Mouse (Mus musculus) R1 (cell line): Measurements from ENCODE around the gene Necab3.

Source experiments
- DNase-seq: peaks from one replicate; pipeline ENCODE4 v3.0.0-alpha.2; 2018; ENCODE audit warnings: low read depth, low spot score

The Necab3 gene

DNA sequence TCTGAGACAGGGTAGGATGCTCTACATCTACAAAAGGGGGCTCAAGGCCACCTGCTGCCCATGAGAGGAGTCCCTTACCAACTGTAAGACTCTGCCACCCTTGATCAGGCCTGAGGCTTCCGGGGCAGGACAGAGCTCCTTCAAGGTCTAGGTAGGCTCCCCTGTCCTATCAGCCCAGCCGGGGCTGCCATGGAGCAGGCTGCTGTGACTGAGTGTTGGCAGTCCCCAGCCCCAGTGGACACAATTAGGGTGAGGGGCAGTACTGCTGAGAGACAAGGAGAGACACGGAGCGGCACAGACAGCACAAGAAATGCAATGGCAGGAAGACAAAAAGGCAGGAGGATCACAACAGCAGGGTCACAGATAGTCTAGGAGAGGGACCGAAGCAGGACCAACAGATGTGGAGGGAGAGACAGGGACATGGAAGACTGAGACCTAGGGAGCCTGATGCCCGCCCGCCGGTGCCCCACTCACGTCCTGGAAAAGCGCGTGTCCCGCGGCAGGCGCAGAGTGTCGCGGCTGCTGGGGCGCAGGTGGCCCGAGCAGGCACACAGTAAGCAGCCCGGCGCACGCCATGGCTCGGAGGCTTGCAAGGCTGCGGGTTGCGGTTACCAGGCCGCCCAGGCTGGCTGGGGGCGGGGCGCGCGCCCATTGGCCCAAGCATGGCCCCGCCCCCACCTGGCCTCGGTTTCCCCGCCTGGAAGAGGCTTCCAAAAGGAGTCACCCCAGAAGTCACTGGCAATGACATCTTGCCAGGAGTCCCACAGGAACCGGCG is at the start of gene Necab3:
Gene Necab3 (minus strand): TSS at position 627 of the 776 bp plus-strand sequence.
- DNase-seq: peak; percentile 82

DNA sequence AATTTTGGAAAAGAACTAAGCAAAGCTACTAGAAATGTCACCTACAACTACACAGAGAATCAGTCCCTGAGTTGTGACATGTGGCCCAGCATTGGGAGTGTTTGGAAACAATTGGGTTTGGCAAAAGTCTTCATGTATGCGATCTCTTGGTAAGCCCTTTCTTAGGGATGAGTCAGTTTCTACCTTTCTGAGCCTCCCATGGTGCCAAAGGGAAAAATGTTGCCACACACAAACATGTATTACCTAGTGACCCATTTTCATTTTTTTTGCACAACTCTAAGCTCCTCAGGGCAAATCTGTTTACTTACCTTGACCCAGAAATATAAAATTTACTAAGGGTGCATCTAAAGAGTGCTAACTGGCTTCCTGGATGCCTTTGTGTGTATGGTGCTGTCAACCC is 48.3 kb upstream of the Necab3 start:
- no peak for DNase-seq

DNA sequence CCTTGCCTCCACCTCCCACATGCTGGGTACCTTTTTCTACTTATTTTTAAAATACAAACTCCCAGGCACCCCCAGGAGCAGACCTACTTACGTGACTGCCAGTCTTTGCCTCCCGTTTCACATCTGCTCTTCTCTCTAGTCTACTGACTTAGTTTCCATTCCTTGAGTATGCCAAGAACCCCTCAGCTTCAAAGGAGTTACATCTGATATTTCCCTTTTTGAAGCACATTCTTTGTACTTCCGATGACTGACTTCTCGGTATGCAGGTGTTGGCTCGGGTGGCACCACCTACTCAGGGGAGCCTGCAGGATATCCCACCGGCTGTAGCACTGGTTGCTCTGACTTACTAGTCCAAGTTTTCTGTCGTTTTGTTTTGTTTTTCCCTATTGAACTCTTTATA is 45.5 kb upstream of the Necab3 start:
- no peak for DNase-seq

DNA sequence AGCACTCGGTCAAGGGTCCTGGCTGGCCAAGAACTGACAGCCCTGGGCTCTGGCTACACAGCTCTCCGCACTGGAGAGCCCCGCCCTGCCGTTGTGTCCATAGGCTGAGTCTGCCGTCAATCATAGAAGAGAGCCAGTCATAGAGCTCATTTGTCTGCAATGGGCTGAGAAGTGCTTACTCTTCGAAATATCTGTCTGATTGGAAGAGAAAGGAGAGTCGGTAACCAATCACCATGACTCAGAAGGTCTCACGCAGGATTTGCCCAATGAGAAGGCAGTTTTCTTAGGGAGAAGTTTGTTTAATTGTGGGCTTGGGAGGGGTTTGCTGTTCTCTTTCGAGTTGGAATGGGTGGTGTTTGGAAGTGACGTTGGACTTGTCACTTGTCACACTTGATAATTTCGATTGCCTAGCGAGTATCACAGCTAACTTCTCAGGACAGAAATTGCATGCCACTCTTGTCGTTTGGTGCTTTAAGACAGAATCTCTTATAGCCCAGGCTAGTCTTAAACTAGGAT is 45.0 kb upstream of the Necab3 start, which contains the start of gene Pxmp4:
Gene Pxmp4 (minus strand): TSS at position 71 of the 516 bp plus-strand sequence.
- peak; percentile 100 for DNase-seq

DNA sequence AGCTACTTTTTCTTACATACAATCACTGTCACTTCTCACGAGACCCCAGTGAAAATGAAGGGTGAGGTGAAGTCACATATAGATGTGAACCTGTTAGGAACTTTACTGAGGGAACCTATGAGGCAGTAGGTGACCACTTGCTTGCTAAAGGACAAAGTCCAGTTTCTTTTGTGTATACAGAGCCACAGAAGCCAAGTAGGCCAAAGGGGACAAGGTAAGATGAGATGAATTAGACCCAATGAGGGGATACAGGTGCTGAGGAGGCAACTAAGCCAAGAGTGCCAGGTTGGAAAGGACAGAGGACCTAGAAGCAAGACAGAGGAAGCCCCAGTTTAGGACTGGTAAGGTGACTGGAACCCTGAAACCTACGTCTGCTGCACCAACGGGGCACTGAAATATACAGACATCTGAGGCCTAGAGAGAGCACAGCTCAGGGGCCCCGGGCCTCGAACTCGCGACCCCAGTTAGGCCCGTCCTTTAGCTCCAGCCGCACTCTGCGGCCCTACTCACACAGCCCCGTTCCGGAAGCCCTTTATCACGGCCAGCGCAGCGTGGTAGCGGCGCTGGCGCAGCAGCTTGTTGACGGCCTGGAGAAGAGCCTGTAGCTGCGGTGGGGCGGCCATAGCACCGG is 44.4 kb upstream of the Necab3 start:
- DNase-seq: no peak

DNA sequence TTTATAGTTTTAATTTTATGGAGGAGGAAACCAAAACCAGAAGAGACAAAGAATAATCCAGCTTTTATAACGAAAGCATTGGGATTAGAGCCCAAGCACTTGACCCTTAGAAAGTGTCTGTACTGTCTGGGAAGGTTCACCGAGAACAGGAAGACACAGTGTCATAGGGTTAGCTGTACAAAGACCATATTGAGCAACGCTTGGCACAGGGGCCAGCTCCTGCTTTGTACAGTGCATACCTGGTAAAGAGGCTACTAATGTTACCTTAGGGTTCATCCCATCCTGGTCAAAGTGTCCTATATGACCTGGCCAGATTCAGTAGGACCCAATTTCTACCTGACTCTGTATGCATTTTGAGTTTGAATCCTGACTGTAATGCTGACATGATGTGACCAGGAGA is 42.6 kb upstream of the Necab3 start:
- DNase-seq: no peak

DNA sequence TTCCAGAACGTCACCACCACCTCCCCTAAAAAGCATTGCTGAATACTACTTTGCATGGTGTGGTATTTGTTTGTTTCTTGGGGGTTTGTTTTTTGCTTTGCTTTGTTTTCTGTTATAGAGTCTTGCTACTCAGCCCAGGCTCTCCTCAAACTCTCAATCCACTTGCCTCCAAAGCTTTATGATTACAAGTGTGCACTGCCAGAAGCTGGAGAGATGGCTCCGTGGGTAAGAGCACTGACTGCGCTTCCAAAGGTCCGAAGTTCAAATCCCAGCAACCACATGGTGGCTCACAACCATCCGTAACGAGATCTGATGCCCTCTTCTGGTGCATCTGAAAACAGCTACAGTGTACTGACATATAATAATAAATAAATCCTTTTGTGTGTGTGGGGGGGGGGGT is 41.9 kb upstream of the Necab3 start:
- DNase-seq: no peak

DNA sequence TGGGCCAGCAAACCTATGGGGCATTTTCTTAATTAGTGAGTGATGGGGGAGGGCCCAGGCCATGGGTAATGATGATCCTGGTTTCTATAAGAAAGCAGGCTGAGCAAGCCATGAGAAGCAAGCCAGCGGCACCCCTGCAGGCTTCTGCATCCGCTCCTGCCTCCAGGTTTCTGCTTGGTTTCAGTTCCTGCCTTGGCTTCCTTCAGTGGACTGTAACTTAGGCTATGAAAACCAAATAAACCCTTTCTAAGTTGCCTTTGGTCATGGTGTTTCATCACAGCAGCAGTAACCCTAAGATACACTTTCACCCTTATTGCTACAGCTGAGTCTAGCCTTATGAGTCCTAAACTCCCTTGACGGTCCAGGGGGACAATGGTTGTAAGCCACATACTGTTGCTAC is 38.7 kb upstream of the Necab3 start:
- DNase-seq: no peak

DNA sequence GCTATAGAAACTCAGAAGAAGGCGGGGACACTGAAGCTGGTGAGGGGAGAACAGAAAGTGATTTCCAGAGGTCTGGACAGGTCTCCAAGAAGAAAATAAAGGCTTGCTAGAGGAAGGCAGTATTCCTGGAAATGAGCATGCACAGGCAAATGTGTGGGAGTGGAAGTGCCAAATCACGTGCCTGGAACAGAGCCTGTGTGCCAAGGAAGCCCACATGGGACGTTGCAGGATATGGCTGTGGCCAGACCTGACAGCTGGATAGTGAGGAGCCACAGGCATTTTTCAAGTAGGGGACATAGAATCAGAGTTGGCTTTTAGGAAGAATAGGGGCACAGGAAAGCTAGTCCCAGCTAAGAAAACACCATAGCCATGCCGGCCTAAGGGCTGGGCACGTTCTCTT is 37.1 kb upstream of the Necab3 start:
- DNase-seq: no peak

DNA sequence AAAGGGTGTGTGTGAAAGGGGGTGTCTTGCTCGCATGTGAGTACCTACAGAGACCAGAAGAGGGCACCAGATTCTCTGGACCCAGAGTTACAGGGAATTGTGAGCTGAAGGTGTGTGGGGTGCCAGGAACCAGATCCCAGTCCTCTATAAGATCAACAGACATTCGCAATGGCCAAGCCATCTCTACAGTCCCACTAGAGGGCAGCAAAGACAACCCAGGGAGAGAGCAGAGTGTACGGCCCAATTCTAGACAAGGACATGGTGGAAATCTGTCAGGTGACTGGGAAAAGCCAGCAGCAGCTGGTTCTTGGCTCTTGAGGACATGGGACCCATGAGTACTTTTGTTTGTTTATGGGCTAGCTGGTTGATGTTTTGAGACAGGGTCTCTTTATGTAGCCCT is 34.3 kb upstream of the Necab3 start:
- peak; percentile 97 for DNase-seq

DNA sequence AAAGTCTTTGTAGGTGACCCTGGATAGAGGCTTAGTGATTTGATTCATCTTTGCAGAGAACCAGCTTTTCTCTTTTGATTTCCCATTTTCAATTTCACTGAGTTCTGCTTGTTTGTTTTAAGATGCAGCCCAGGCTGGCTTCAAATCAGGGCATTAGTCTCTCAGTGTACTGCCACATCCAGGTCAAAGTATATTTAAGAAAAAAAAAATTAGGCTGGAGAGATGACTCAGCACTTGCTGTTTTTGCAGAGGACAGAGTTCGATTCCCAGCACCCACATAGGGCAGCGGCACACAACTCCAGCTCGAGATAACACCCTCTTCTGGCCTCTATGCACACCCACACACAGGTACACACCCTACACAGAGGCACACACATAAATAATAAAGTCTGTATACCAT is 32.5 kb upstream of the Necab3 start:
- DNase-seq: no peak

DNA sequence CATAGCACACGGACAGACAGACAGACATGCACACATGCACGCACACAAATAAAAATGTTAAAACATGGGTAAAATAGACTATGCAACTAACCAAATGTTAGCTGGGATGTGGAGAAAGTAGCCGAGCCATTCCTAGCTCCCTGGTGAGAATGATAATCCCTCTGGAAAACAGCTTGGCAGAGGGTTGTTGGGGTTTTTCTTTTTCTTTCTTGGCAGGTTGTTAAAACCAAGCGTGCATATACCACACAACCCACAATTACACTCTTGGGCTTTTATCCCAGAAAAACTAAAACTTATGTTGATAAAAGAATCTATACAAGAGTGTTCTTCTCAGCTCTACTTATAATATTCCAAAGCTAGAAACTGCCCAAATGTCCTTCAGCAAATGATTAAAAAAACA is 30.4 kb upstream of the Necab3 start:
- DNase-seq: no peak

DNA sequence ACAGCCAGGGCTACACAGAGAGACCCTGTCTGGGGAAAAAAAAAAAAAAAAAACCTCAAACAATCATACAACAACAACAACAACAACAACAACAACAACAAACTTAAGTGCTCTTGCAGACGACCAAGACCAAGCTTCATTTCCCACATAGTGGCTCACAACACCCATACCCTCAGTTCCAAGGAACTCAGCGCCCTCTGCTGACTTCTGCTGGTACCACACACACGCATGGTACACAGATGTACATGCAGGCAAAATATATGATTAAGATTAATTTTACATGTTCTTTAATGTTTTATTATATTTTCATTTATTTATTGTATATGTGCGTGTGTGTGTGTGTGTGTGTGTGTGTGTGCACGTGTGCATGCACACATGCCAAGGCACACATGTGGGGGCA is 27.7 kb upstream of the Necab3 start:
- DNase-seq: peak; percentile 83

DNA sequence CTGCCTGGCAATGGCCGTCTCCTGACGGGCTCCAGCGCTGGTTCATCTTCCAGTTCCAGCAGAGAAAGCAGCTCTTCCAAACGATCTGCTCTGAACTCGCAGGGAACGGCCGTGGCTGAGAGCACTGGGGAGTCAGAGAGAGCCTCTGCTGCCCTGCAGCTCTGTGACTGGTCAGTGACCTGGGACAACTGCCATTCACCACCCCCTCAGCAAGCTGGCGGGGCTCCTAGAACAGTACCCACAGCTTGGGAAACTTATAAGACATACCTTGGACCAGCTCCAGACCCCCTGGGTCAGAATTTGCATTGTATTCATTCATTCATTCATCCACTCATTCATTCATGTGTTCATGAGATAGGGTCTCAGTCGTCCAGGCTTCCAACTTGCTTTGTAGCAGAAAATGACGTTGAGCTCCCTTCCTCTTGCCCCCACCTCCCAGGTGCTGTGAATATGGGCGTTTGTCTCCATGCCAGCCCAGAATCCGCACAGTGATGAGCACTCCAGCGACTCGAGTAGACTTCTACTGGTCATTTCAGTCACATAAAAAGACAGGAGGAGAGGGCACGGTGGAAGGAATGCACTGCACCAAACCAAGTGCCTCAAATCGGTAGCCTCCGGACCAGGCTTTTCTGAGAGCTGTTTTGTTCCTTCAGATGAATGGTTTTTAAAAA is 26.4 kb upstream of the Necab3 start:
- no peak for DNase-seq

DNA sequence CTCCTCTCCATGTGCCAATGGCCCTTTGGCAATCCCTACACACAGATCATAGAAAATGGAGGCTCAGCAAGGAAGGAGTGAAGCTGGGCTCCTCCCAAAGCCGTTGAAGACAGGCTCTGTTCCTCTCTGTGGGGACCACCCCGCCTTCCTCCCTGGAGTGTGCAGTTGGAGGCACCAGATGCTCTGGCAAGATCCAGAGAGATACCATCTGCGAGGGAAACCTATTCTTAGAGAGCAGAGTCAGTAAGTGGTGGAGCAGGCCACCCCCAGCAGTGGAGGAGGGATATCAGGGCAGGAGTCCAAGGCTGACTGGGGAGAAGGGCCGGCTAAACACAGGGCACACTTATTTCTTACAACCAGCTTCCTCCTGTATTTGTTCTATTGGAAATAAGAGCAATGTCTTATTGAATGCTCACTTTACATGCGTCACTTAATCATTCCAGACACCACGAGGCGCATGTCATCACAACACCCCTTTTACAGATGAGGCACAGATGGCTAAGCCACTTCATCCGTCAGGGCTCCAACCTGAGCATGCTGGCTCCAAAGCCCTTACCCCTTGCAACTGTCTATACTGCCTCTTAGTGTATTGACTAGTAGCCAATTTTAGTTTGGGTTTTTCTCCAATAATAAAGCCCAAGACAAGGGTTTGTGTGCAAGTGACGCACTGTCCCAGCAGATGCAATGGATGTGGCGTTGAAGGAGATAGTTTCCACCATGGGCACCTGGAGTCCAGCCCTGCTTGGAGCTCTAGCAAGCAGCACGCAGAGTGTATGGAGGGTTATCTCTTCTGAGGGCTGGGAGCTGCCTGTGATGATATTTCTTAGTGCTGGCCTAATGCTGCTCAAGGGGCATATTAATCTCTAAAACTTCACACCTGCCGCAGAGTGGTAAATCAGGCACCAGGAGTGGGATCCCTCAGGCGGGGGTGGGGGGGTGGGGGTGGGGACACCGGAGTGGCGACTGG is 25.5 kb upstream of the Necab3 start:
- DNase-seq: no peak

DNA sequence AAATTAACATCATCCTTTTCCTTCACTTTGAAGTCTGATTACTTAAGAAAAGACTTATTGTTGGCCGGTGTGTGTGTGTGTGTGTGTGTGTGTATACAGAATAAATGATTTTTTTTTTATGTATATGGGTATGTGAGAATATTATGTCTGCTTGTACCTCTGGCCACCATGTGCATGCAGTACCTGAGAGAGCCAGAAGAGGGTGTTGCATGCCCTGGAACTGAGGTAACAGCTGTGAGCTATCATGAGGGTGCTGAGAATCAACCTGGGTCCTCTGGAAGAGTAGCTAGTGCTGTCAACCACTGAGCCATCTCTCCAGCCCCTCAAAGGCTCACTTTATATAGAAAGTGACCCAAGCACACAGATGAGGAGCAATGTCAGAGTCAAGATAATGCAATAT is 22.7 kb upstream of the Necab3 start:
- DNase-seq: peak; percentile 72

DNA sequence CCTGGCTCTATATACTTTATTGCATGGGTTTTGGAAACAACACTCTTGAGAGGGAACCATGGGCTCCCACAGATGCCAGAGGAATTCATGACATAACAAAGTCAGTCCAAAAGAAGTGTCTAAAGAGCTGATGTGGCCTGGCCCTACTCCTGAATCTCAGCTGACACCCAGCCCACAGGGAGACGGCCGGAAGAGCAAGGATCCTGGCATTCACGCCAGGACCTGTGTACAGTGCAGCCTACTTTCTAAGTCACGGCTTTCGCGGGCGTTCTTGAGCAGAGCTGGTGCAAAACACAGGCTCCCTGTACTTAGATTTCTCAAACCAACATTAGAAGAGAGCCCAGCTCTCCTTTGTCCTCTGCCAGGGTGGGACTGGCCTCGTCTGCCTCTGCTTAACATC is 21.9 kb upstream of the Necab3 start:
- DNase-seq: no peak

DNA sequence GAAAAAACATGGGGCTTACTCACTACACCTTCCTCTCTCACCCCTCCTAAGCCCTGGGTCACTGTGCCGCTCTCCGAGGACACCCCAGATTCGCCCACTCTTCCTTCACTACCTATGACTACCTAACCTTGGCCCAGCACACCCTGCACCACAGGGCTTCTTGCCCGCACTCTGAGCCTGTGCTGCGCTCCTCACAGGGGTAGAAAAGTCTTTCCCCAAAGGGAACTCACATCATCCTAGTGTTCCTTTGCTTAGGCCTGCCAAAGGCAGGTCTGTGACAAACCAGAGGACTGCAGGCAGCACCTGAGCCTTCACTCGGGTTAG is 19.0 kb upstream of the Necab3 start:
- no peak for DNase-seq

DNA sequence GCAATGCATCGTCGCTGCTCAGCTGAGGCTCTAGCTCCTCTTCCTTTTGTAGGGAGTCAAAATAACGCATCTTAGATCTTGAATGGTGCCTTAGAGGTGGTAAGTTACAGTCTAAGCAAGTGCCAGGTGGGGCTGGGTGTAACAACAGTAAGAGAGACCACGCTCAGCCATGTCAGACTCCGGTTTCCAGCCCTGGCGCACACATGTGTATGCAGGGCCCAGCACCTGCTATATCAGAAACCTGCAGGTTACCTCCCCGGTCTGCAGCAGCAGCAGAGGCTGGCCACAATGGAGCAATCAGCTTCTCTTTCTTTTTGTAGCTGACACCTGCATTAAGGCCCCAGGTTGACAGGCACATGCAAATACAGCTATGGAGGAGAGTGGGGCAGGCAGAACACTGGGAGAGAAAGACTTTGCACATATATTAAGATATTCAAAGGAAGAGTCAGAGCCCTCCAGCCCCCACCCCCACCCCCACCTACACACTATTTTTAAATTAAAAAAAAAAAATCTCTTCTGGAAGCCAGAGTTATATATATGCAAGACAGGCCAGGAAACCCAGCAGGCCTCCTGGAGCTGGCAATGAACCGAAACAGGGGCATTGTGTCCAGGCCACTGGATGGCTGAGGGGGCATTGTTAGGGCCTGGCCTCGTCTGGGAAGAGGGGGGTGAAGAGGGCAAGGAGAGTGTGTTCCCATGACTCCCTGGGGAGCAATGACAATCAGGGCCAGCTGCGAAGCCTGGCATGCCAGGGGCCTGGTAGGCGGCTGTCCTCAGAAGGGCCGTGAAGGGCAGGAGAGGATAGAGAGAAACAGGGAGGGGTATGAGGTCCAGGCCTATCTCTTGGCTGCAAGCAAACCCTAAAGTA is 18.4 kb upstream of the Necab3 start:
- no peak for DNase-seq

DNA sequence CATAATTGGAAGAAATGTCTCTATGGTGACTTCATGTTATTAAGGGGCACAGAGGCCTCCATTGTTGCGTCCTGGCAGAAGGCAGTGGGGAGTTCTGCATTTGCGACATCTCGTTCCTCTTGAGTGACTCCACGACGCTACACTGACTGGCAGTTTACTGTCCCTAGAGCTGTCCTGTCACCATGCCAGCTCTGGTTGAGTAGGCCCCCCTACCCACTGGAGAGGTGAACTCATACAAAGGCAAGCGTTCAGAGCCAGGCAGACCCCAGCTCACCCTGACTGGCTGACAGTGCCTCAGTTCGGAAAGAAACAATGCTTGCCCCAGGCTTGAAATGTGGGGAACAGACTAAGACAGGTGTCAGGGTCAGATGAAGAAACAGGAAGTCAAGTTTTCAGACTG is 15.6 kb upstream of the Necab3 start:
- DNase-seq: no peak

DNA sequence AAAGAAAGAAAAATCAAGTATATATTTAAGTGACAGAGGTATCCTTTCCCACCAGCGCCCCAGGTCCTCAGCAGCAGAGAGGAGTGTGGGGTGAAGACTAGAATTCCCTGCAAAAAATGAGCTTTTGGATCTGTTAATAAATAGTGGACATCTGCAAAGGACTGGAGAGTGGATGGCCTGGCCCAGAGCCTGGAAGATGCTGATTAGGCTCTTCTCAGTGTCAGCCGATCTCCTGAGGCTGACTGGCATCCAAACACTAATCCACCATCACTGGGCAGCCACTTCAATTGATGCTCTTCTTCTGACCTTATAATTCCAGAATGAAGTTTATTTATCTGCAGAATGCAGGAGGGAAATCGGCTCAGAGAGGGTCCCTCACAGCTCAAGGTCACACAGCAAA is 14.3 kb upstream of the Necab3 start:
- DNase-seq: no peak
